Mouse (Mus musculus): ENCODE measurements around the gene Aatk. TPM values are rescaled to one million over a fixed set of nuclear protein-coding genes. Genes with fewer than 3 reads are reported as not detected.

Aatk gene
- polyA plus RNA-seq, 1 experiment: 0.81 TPM

DNA sequence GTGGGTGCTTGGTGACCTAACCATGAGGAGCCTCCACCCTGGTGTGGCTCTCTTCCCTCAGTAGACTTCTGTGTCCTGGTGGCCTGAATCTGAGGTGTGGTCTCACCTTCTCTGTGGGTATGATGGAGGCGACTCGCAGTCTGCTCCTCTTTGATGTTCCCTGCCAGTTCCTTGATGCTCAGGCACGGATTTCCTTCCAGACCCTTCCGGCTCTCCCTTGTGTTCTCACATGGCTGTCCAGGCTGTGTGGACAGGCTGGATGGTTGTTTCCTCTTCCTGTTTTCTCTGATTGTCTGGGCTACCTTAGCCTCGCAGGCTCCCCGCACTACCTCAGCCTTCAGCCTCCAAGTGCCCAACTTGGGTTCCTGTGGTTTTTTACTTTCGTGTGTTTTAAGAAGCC, 88.1 kb downstream of the Aatk start:
- H3K4me3 ChIP-seq (ENCODE audit: low read depth, low read length): no peak overlapping the region
- no peak overlapping the region for H3K27ac ChIP-seq (ENCODE audit: insufficient read depth, low read length)
- peaks cover 2% of the 10 kb centered on the region for H3K4me1 ChIP-seq (ENCODE audit: control insufficient read depth, insufficient read depth, low read length)
- no peaks in the 10 kb centered on the region for H3K36me3 ChIP-seq (ENCODE audit: control insufficient read depth, insufficient read depth, low read length, poor library complexity, severe bottlenecking)
- no peak overlapping the region for H3K9ac ChIP-seq (ENCODE audit: low read depth, poor library complexity, severe bottlenecking)
- H3K27me3 ChIP-seq (ENCODE audit: control insufficient read depth, insufficient read depth, low read length, poor library complexity, severe bottlenecking): no peaks in the 10 kb centered on the region
- TF ChIP-seq EP300 (IDR thresholded peaks at IDR 0.05; ENCODE audit: insufficient read depth, low read depth, low read length) (no peak), CTCF (IDR thresholded peaks at IDR 0.05; ENCODE audit: low read depth, low read length) (no peak), POLR2A (IDR thresholded peaks at IDR 0.05; ENCODE audit: insufficient read depth, low read length) (no peak)
- H3K9me3 ChIP-seq (replicated peaks; ENCODE audit: control insufficient read depth, insufficient read depth, low read length, poor library complexity, severe bottlenecking): no peaks in the 10 kb centered on the region

Other genes starting within 250 kb of the Aatk start
- 25.4 and 34.0 TPM in 2 replicates for gene Chmp6, start 133.7 kb downstream of the Aatk start, polyA plus RNA-seq (2011; ENCODE audit: insufficient read depth, insufficient read length, low read depth, missing spikeins)
- 15.4 and 15.6 TPM in 2 replicates for gene Baiap2, start 104.4 kb downstream of the Aatk start, polyA plus RNA-seq (2011; ENCODE audit: insufficient read depth, insufficient read length, low read depth, missing spikeins)
- 12.2 and 18.7 TPM in 2 replicates for gene Cep131, start 39.7 kb upstream of the Aatk start, polyA plus RNA-seq (2011; ENCODE audit: insufficient read depth, insufficient read length, low read depth, missing spikeins)
- 12.2 and 15.6 TPM in 2 replicates for gene Tepsin, start 51.6 kb upstream of the Aatk start, polyA plus RNA-seq (2011; ENCODE audit: insufficient read depth, insufficient read length, low read depth, missing spikeins)
- 15.3 and 17.2 TPM in 2 replicates for gene Ndufaf8, start 51.8 kb upstream of the Aatk start, polyA plus RNA-seq (2011; ENCODE audit: insufficient read depth, insufficient read length, low read depth, missing spikeins)
- 44.0 and 50.3 TPM in 2 replicates for gene Slc38a10, start 104.2 kb upstream of the Aatk start, polyA plus RNA-seq (2011; ENCODE audit: insufficient read depth, insufficient read length, low read depth, missing spikeins)
- gene Bahcc1, start 185.8 kb upstream of the Aatk start, polyA plus RNA-seq (2011; ENCODE audit: insufficient read depth, insufficient read length, low read depth, missing spikeins): 21.2 and 21.6 TPM in 2 replicates